In the genomic region with DNA sequence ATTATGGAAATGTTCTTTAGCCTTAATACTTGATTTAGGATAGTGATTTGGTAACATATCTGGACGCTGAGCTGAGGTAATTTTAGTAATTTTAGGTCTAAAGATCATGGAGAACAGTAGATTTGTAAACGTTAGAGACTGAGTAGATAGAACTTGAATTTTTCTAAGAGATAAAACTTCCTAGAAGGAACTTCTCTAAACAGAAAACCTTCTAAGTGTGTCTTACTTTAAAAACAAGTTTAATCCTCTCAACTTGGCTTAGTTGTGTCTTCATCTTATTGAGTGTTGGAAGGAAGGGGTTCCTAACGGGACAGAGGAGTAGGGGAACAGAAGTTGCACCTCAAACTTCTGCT, we compare ENCODE assay signal across 8 mouse cellular contexts.
DNase-seq lines count a peak whose midpoint lies in the region; ATAC-seq and TF ChIP-seq lines count a peak whose summit lies in the region.

No protein-coding gene starts in this region.

- no peak for ATAC-seq in kidney, embryonic 16.5 days (ENCODE audit: low FRiP score, low TSS enrichment)
- no peak for ATAC-seq in embryonic facial prominence, embryonic 11.5 days (replicated peaks; ENCODE audit: insufficient number of reproducible peaks, low FRiP score, low TSS enrichment, low read depth)
- ATAC-seq in hindbrain, postnatal 0 days = no peak
- ATAC-seq in midbrain, embryonic 16.5 days = no peak

- TF ChIP-seq CTCF in hindbrain, postnatal 0 days (IDR thresholded peaks at IDR 0.05; ENCODE audit: low read depth) = no peak

- H3K4me2 ChIP-seq in kidney, embryonic 16.5 days (replicated peaks; ENCODE audit: low read depth, low read length) = peak overlapping the region; percentile 83
- H3K4me2 ChIP-seq in embryonic facial prominence, embryonic 11.5 days (ENCODE audit: low read depth, low read length) = peak overlapping the region; percentile 85; the same call in 1 of the 2 replicates
- H3K4me2 ChIP-seq in hindbrain, postnatal 0 days (ENCODE audit: low read depth, low read length) = peak overlapping the region; percentile 56
- H3K4me2 ChIP-seq in midbrain, embryonic 16.5 days (ENCODE audit: low read length) = peak overlapping the region; percentile 83

- no peak for DNase-seq in kidney, adult 9 months
- DNase-seq in embryonic facial prominence, embryonic 11.5 days (ENCODE audit: low spot score) = no peak
- no peak for DNase-seq in hindbrain, postnatal 0 days (ENCODE audit: low spot score)
- no peak for DNase-seq in cerebellum, adult 8-10 months
- no peak for DNase-seq in right cerebral cortex, postnatal 14 days
- no peak for DNase-seq in natural killer cell, adult 2 months (ENCODE audit: low spot score in 2 of 2)

- WGBS in kidney, embryonic 16.5 days = 45% methylated on average over 3 of the region's 3 CpGs
- 46% methylated on average over 3 of the region's 3 CpGs for WGBS in embryonic facial prominence, embryonic 11.5 days
- WGBS in hindbrain, postnatal 0 days = 43% methylated on average over 3 of the region's 3 CpGs
- whole genome bisulfite sequencing in midbrain, embryonic 16.5 days = 48% methylated on average over 3 of the region's 3 CpGs

- H3K9ac ChIP-seq in kidney, embryonic 16.5 days (replicated peaks; ENCODE audit: low read length) = peak overlapping the region; percentile 91
- no peak overlapping the region for H3K9ac ChIP-seq in embryonic facial prominence, embryonic 11.5 days (replicated peaks; ENCODE audit: low read length)
- peak overlapping the region; percentile 63; the same call in 1 of the 2 replicates for H3K9ac ChIP-seq in hindbrain, postnatal 0 days (replicated peaks; ENCODE audit: low read length)
- no peak overlapping the region for H3K9ac ChIP-seq in midbrain, embryonic 16.5 days (ENCODE audit: low read depth, low read length)

- no peaks in the 10 kb centered on the region for H3K27me3 ChIP-seq in kidney, embryonic 16.5 days (ENCODE audit: insufficient read depth, low read length)
- H3K27me3 ChIP-seq in embryonic facial prominence, embryonic 11.5 days (ENCODE audit: control insufficient read depth, insufficient read depth, low read length) = no peaks in the 10 kb centered on the region
- H3K27me3 ChIP-seq in hindbrain, postnatal 0 days (ENCODE audit: insufficient read depth, low read length) = no peaks in the 10 kb centered on the region
- peaks cover 12% of the 10 kb centered on the region for H3K27me3 ChIP-seq in midbrain, embryonic 16.5 days (ENCODE audit: control insufficient read depth, insufficient read depth, low read depth, low read length)

- peak overlapping the region; percentile 82 for H3K4me3 ChIP-seq in kidney, embryonic 16.5 days (ENCODE audit: low read length)
- peak overlapping the region; percentile 64 for H3K4me3 ChIP-seq in embryonic facial prominence, embryonic 11.5 days (ENCODE audit: low read depth, low read length)
- peak overlapping the region; percentile 59 for H3K4me3 ChIP-seq in hindbrain, postnatal 0 days (ENCODE audit: low read length)
- peak overlapping the region; percentile 75; the same call in 1 of the 2 replicates for H3K4me3 ChIP-seq in midbrain, embryonic 16.5 days (ENCODE audit: low read depth, low read length)

- H3K4me1 ChIP-seq in kidney, embryonic 16.5 days (ENCODE audit: insufficient read depth, low read length) = peaks cover 40% of the 10 kb centered on the region
- H3K4me1 ChIP-seq in embryonic facial prominence, embryonic 11.5 days (ENCODE audit: control insufficient read depth, insufficient read depth, low read length) = no peaks in the 10 kb centered on the region
- peaks cover 3% of the 10 kb centered on the region; the same call in 1 of the 2 replicates for H3K4me1 ChIP-seq in hindbrain, postnatal 0 days (ENCODE audit: insufficient read depth, low read length)
- peaks cover 13% of the 10 kb centered on the region; the same call in 1 of the 2 replicates for H3K4me1 ChIP-seq in midbrain, embryonic 16.5 days (ENCODE audit: control insufficient read depth, insufficient read depth, low read length)

- H3K27ac ChIP-seq in kidney, embryonic 16.5 days (ENCODE audit: low read length) = no peak overlapping the region
- no peak overlapping the region for H3K27ac ChIP-seq in embryonic facial prominence, embryonic 11.5 days (replicated peaks; ENCODE audit: low read depth, low read length)
- H3K27ac ChIP-seq in hindbrain, postnatal 0 days = no peak overlapping the region
- no peak overlapping the region for H3K27ac ChIP-seq in midbrain, embryonic 16.5 days (ENCODE audit: low read length)

- no peaks in the 10 kb centered on the region for H3K36me3 ChIP-seq in kidney, embryonic 16.5 days (ENCODE audit: insufficient read depth, low read length)
- no peaks in the 10 kb centered on the region for H3K36me3 ChIP-seq in embryonic facial prominence, embryonic 11.5 days (replicated peaks; ENCODE audit: control insufficient read depth, insufficient read depth, low read depth, low read length)
- H3K36me3 ChIP-seq in hindbrain, postnatal 0 days (ENCODE audit: insufficient read depth, low read length) = no peaks in the 10 kb centered on the region
- no peaks in the 10 kb centered on the region for H3K36me3 ChIP-seq in midbrain, embryonic 16.5 days (ENCODE audit: control insufficient read depth, insufficient read depth, low read length)

- no peaks in the 10 kb centered on the region; the same call in 1 of the 2 replicates for H3K9me3 ChIP-seq in kidney, embryonic 16.5 days (ENCODE audit: low read length)
- H3K9me3 ChIP-seq in embryonic facial prominence, embryonic 11.5 days (replicated peaks; ENCODE audit: control insufficient read depth, low read length) = no peaks in the 10 kb centered on the region
- H3K9me3 ChIP-seq in hindbrain, postnatal 0 days (ENCODE audit: low read length) = no peaks in the 10 kb centered on the region
- no peaks in the 10 kb centered on the region; the same call in 1 of the 2 replicates for H3K9me3 ChIP-seq in midbrain, embryonic 16.5 days (replicated peaks; ENCODE audit: control insufficient read depth, low read length, poor library complexity, severe bottlenecking)

Comparison
In these comparisons a context has a peak if more than half of its experiments do, and no peak if none do; other contexts are left out.
1. H3K9ac ChIP-seq: peak in kidney, embryonic 16.5 days (single experiment) and hindbrain, postnatal 0 days (single experiment); none in embryonic facial prominence, embryonic 11.5 days (single experiment) and midbrain, embryonic 16.5 days (single experiment).
2. Peak in every context shown above with its lines, with median percentiles within 50 percentile points of each other: H3K4me2 ChIP-seq and H3K4me3 ChIP-seq.